Mouse (Mus musculus): Measurements from ENCODE around the gene Hao1. TPM values are rescaled to one million over a fixed set of nuclear protein-coding genes. Genes with fewer than 3 reads are reported as not detected.
A peak's percentile ranks its signal among the peaks of the same experiment; 100 is the strongest.

Hao1 gene
- polyA plus RNA-seq, 1 experiment from 2014 or later = 0.09 TPM

DNA sequence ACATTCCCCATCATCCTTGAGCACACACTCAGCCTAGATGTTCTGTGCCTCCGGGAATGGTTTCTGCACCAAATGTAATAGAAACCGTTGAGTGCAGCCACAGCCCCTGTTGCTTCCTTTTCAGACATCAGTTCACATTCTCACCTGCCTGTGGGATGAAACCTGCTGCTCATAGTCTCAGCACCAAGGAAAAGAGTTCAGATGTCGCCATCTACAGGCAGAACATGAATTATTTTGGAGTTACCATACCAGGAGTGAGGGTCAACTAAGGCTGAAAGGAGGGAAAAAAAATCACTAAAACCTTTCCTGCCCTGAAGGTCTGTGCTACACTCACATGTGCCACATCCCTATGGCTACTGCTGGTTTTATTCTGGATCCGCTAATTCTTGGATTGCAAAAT, 71.5 kb downstream of the Hao1 start:
- H3K9ac ChIP-seq (ENCODE audit: low read depth, low read length) = no peak overlapping the region
- H3K4me1 ChIP-seq (replicated peaks; ENCODE audit: insufficient read depth, low read length) = no peaks in the 10 kb centered on the region
- H3K4me3 ChIP-seq (replicated peaks; ENCODE audit: low read depth, low read length) = no peak overlapping the region
- H3K27ac ChIP-seq = no peak overlapping the region
- ATAC-seq (replicated peaks; ENCODE audit: low FRiP score, low read depth) (no peak), DNase-seq (ENCODE audit: low spot score) (peak; percentile 52)
- no peak overlapping the region for H3K4me2 ChIP-seq (ENCODE audit: low read length)
- TF ChIP-seq CTCF (IDR thresholded peaks at IDR 0.05; ENCODE audit: low read depth) = peak; percentile 74
- no peaks in the 10 kb centered on the region for H3K27me3 ChIP-seq (ENCODE audit: insufficient read depth, low read length)
- H3K9me3 ChIP-seq (replicated peaks; ENCODE audit: low read length) = no peaks in the 10 kb centered on the region
- H3K36me3 ChIP-seq (ENCODE audit: insufficient read depth, low read length) = no peaks in the 10 kb centered on the region
- WGBS = 31% methylated on average over 4 of the region's 4 CpGs

DNA sequence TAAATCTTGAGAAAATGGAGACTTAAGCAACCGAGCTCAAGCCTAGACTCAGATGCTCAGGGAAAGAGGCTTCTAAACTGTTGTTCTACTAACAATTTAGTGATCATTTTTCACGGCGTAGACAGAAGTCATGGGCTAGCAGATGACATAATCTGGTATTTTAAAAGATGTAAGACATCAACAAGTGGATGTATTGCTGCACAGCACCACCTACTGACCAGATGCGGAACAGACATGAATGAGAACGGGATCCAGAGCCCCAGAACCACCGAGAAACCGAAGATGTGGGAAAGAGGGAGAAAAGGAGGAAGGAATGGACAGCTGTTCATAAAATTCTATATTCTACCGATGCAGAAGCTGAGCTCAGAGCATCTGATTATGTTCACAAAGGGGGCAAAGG, 72.4 kb downstream of the Hao1 start:
- ATAC-seq (replicated peaks; ENCODE audit: low FRiP score, low read depth) (no peak), DNase-seq (ENCODE audit: low spot score) (peak; percentile 84)
- Histone ChIP-seq H3K36me3 (ENCODE audit: insufficient read depth, low read length) (no peaks in the 10 kb centered on the region), H3K9ac (ENCODE audit: low read depth, low read length) (no peak overlapping the region), H3K4me3 (replicated peaks; ENCODE audit: low read depth, low read length) (no peak overlapping the region), H3K27ac (no peak overlapping the region), H3K4me2 (ENCODE audit: low read length) (no peak overlapping the region), H3K27me3 (ENCODE audit: insufficient read depth, low read length) (no peaks in the 10 kb centered on the region), H3K4me1 (replicated peaks; ENCODE audit: insufficient read depth, low read length) (no peaks in the 10 kb centered on the region), H3K9me3 (replicated peaks; ENCODE audit: low read length) (no peaks in the 10 kb centered on the region)
- peak; percentile 90 for TF ChIP-seq CTCF (IDR thresholded peaks at IDR 0.05; ENCODE audit: low read depth)
- WGBS = 11% methylated on average over 8 of the region's 8 CpGs

DNA sequence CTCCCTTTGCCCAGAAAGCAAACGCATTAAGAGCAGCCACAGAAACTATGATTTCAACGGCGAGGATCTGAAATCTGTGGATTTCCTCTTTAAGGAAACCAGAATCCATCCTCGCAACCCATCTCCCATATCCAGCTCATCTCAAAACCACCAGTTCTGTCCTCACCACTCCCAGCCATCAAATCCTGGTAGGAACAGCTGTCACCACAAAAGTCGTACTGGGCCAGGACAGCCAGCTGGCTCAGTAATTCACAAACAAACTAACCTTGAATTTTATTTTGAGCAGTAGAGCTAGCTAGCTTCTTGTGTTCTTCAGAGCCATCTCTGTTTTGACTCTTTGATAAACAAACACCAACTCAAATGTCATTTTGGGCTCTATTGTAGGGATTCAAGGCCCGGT, 73.0 kb downstream of the Hao1 start:
- H3K4me2 ChIP-seq (ENCODE audit: low read length) = no peak overlapping the region
- no peak overlapping the region for H3K4me3 ChIP-seq (replicated peaks; ENCODE audit: low read depth, low read length)
- no peaks in the 10 kb centered on the region for H3K27me3 ChIP-seq (ENCODE audit: insufficient read depth, low read length)
- 84% methylated on average over 6 of the region's 6 CpGs for WGBS
- ATAC-seq (replicated peaks; ENCODE audit: low FRiP score, low read depth) (no peak), DNase-seq (ENCODE audit: low spot score) (no peak)
- no peaks in the 10 kb centered on the region for H3K36me3 ChIP-seq (ENCODE audit: insufficient read depth, low read length)
- no peaks in the 10 kb centered on the region for H3K4me1 ChIP-seq (replicated peaks; ENCODE audit: insufficient read depth, low read length)
- no peak overlapping the region for H3K9ac ChIP-seq (ENCODE audit: low read depth, low read length)
- TF ChIP-seq CTCF (IDR thresholded peaks at IDR 0.05; ENCODE audit: low read depth) = no peak
- no peaks in the 10 kb centered on the region for H3K9me3 ChIP-seq (replicated peaks; ENCODE audit: low read length)
- H3K27ac ChIP-seq = no peak overlapping the region

DNA sequence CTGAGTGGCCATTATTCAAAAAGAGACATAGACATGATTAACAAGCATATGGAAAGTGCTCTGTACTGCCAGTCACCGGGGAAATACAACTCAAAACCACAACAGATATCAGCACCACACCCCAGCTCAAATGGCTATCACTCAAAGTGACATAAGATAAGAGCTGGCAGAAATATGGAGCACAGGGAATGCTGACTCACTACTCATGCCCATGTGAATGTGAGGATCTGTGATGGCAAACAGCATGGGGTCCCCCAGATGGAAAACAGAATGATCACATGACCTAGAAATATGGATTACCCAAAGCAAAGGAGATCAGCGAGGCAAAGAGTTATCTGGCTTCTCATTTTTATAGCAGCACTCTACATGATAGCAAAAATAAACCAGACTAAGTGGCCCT, 89.0 kb downstream of the Hao1 start:
- Histone ChIP-seq H3K4me3 (replicated peaks; ENCODE audit: low read depth, low read length) (no peak overlapping the region), H3K9me3 (replicated peaks; ENCODE audit: low read length) (no peaks in the 10 kb centered on the region), H3K4me2 (ENCODE audit: low read length) (no peak overlapping the region), H3K4me1 (replicated peaks; ENCODE audit: insufficient read depth, low read length) (no peaks in the 10 kb centered on the region), H3K9ac (ENCODE audit: low read depth, low read length) (no peak overlapping the region), H3K27ac (no peak overlapping the region), H3K27me3 (ENCODE audit: insufficient read depth, low read length) (no peaks in the 10 kb centered on the region), H3K36me3 (ENCODE audit: insufficient read depth, low read length) (no peaks in the 10 kb centered on the region)
- 70% methylated on average over 2 of the region's 2 CpGs for WGBS
- ATAC-seq (replicated peaks; ENCODE audit: low FRiP score, low read depth) (no peak), DNase-seq (ENCODE audit: low spot score) (no peak)
- TF ChIP-seq CTCF (IDR thresholded peaks at IDR 0.05; ENCODE audit: low read depth) = no peak

DNA sequence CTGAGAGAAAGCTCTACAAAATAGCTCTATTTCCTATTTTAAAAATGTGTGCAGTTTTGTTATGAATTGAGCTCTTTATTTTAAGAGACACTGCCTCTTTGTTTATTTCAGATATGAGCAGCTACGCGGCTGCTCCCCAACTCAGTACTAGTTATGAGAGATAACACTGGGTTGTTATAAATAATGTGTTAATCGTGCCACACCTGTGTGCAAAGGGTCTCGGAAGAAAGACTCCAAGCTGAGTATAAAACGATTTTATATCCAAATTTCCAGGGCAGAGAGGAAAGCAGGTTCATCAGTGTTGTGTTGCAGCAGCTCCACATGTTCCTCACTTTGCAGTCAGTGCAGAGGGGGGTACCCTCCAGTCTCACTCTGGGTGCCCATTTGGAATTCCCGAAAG, 91.8 kb downstream of the Hao1 start:
- 79% methylated on average over 6 of the region's 6 CpGs for WGBS

DNA sequence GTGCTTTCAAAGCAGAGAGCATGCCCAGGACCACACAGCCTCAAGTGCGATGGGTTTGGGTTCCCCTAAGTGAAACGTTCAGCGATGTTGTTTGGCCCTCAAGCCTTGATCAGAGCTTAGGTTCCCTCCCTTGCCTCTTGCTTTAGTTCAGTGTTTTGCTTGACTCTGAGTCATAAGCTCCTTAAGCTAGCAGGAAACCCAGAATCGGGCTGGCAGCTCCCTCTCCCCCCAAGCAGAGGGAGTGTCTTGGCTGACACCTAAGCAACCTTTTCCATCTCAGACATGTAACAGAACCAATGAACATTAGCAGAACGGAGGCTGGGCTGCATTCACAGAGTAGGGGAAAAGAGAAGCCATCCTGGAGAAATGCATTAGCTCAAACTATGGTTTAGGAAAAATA, 93.3 kb downstream of the Hao1 start:
- Histone ChIP-seq H3K27ac (no peak overlapping the region), H3K36me3 (ENCODE audit: insufficient read depth, low read length) (no peaks in the 10 kb centered on the region), H3K4me1 (replicated peaks; ENCODE audit: insufficient read depth, low read length) (no peaks in the 10 kb centered on the region), H3K9me3 (replicated peaks; ENCODE audit: low read length) (no peaks in the 10 kb centered on the region), H3K4me2 (ENCODE audit: low read length) (no peak overlapping the region), H3K4me3 (replicated peaks; ENCODE audit: low read depth, low read length) (no peak overlapping the region), H3K27me3 (ENCODE audit: insufficient read depth, low read length) (no peaks in the 10 kb centered on the region), H3K9ac (ENCODE audit: low read depth, low read length) (no peak overlapping the region)
- WGBS = 65% methylated on average over 5 of the region's 5 CpGs
- ATAC-seq (replicated peaks; ENCODE audit: low FRiP score, low read depth) = no peak
- no peak for DNase-seq (ENCODE audit: low spot score)
- TF ChIP-seq CTCF (IDR thresholded peaks at IDR 0.05; ENCODE audit: low read depth) = no peak

More for the DNA sequence above, 91.8 kb downstream of the Hao1 start:
- ATAC-seq (replicated peaks; ENCODE audit: low FRiP score, low read depth) (no peak), DNase-seq (ENCODE audit: low spot score) (no peak)
- TF ChIP-seq CTCF (IDR thresholded peaks at IDR 0.05; ENCODE audit: low read depth) = no peak
- Histone ChIP-seq H3K4me1 (replicated peaks; ENCODE audit: insufficient read depth, low read length) (no peaks in the 10 kb centered on the region), H3K9me3 (replicated peaks; ENCODE audit: low read length) (no peaks in the 10 kb centered on the region), H3K4me2 (ENCODE audit: low read length) (no peak overlapping the region), H3K27ac (no peak overlapping the region), H3K36me3 (ENCODE audit: insufficient read depth, low read length) (no peaks in the 10 kb centered on the region), H3K4me3 (replicated peaks; ENCODE audit: low read depth, low read length) (no peak overlapping the region), H3K27me3 (ENCODE audit: insufficient read depth, low read length) (no peaks in the 10 kb centered on the region), H3K9ac (ENCODE audit: low read depth, low read length) (no peak overlapping the region)

DNA sequence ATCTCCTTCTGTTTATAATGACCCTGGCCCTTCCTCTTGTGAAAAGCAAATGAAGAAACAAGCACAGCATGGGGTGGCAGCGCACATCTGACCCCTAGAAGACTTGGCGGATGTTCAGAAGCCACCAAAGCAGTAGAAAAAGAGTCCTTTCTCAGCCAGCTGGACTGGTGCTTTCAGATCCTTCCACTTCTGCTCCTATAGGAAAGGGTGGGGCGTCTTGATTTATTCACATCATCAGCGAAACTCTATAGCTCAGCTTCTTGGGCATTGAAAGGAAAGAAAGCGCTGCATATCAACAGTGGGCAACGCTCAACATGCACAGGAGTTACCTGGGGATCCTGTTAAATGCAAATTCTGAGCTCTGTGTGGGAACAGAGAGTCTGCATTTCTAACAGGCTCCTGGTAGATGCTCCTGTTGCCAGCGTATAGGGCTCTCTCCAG, 98.1 kb downstream of the Hao1 start:
- TF ChIP-seq CTCF (IDR thresholded peaks at IDR 0.05; ENCODE audit: low read depth) = no peak
- Histone ChIP-seq H3K4me2 (ENCODE audit: low read length) (no peak overlapping the region), H3K4me1 (replicated peaks; ENCODE audit: insufficient read depth, low read length) (no peaks in the 10 kb centered on the region), H3K27me3 (ENCODE audit: insufficient read depth, low read length) (no peaks in the 10 kb centered on the region), H3K9ac (ENCODE audit: low read depth, low read length) (no peak overlapping the region), H3K9me3 (replicated peaks; ENCODE audit: low read length) (no peaks in the 10 kb centered on the region), H3K36me3 (ENCODE audit: insufficient read depth, low read length) (no peaks in the 10 kb centered on the region), H3K4me3 (replicated peaks; ENCODE audit: low read depth, low read length) (no peak overlapping the region), H3K27ac (no peak overlapping the region)
- 24% methylated on average over 7 of the region's 7 CpGs for WGBS
- ATAC-seq (replicated peaks; ENCODE audit: low FRiP score, low read depth) (no peak), DNase-seq (ENCODE audit: low spot score) (no peak)

Data from kidney, postnatal 0 days (tissue).